Mouse (Mus musculus) heart, adult 8-10 months (tissue): ENCODE data around the gene Neurod2. TPM values are rescaled to one million over a fixed set of nuclear protein-coding genes. Genes with fewer than 3 reads are reported as not detected.

Source experiments
- DNase-seq: peaks from one replicate; pipeline ENCODE4 v3.0.0; 2022; ENCODE audit warnings: low spot score
- total RNA-seq, 4 experiments: library from RNA; stranded (reverse); gene quantifications; 2 replicates each; pipeline ENCODE4 v1.2.4; 2022

Gene Neurod2
- total RNA-seq, 4 experiments from 2014 or later, result not detected

GRCm38 (mm10) chr11:98318421-98319116 is 10.9 kb downstream of the Neurod2 start:
- no peak for DNase-seq

GRCm38 (mm10) chr11:98317479-98317878 is 12.0 kb downstream of the Neurod2 start:
- DNase-seq, result no peak

- peak; percentile 31 for DNase-seq
These were observed 15.6 kb downstream of the Neurod2 start for GRCm38 (mm10) chr11:98313790-98314323.

GRCm38 (mm10) chr11:98298484-98299205 is 30.8 kb downstream of the Neurod2 start:
- DNase-seq, result peak; percentile 27

- no peak for DNase-seq
These were observed 31.7 kb downstream of the Neurod2 start for GRCm38 (mm10) chr11:98297778-98298177.

- no peak for DNase-seq
These were observed 32.5 kb downstream of the Neurod2 start for GRCm38 (mm10) chr11:98296916-98297315.

- DNase-seq, result no peak
These were observed 33.2 kb downstream of the Neurod2 start for GRCm38 (mm10) chr11:98296277-98296676.

- DNase-seq, result no peak
These were observed 34.3 kb downstream of the Neurod2 start for GRCm38 (mm10) chr11:98295013-98295585.

GRCm38 (mm10) chr11:98294188-98295012 is 35.0 kb downstream of the Neurod2 start:
- DNase-seq, result peak; percentile 53

GRCm38 (mm10) chr11:98293070-98293469 is 36.4 kb downstream of the Neurod2 start:
- DNase-seq, result no peak

GRCm38 (mm10) chr11:98290906-98291305 is 38.5 kb downstream of the Neurod2 start:
- DNase-seq, result no peak

GRCm38 (mm10) chr11:98289873-98290272 is 39.6 kb downstream of the Neurod2 start:
- DNase-seq, result no peak

GRCm38 (mm10) chr11:98287961-98288360 is 41.5 kb downstream of the Neurod2 start:
- no peak for DNase-seq

GRCm38 (mm10) chr11:98287531-98287930 is 41.9 kb downstream of the Neurod2 start:
- no peak for DNase-seq

GRCm38 (mm10) chr11:98285368-98285767 is 44.1 kb downstream of the Neurod2 start:
- no peak for DNase-seq

GRCm38 (mm10) chr11:98284230-98284629 is 45.2 kb downstream of the Neurod2 start:
- DNase-seq, result no peak

GRCm38 (mm10) chr11:98283740-98284139 is 45.7 kb downstream of the Neurod2 start:
- no peak for DNase-seq
